Mouse (Mus musculus): ENCODE measurements around the gene Espn.
A peak's percentile ranks its signal among the peaks of the same experiment; 100 is the strongest.

Gene Espn

DNA sequence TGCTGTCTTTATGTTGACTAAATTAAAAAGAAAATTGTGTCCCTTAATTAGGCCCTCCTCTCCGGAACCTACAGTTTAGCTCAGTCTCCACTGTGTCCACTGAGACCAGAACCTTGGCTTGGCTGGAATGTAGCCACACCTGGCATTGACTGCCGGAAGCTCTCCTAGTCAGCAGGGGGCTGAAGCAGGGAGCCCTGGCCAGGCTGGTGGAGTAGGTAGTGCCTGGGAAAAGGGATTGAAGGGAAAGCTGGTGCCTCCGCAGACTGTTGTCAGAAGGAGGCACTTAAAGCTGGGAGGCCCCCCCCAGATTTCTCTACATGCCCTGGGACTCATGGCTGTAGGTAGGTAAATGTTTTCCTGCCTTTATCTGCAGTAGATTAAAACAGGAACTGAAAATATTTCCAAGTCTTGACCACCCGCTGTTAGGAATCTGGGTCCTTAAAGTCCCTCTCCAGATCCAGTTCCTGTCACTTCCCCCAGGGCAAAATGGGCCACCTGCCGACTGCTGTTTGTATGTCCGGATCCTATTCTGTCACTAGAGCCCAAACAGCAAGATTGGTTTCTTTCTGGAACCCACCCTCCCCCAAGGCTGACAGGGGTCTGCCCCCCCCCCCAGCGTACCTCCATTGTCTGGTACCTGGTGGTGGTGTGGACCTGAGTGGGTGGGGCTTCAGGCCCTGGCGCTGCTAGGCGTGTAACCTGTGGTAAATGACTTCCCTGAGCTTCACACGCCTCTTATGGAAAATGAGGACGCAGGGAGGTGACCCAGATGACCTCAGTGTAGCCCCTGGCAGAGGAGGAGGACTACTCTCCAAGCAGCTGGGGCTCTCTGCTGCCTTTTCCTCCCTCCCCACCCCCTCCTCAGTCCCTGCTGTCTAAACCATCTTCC lies 54.0 kb downstream of the Espn start:
- no peak for DNase-seq (ENCODE audit: low spot score in 2 of 2)

- DNase-seq (ENCODE audit: low spot score in 2 of 2), result no peak
Observed at GRCm38 (mm10) chr4:152096927-152097326, 55.2 kb downstream of the Espn start.

DNA sequence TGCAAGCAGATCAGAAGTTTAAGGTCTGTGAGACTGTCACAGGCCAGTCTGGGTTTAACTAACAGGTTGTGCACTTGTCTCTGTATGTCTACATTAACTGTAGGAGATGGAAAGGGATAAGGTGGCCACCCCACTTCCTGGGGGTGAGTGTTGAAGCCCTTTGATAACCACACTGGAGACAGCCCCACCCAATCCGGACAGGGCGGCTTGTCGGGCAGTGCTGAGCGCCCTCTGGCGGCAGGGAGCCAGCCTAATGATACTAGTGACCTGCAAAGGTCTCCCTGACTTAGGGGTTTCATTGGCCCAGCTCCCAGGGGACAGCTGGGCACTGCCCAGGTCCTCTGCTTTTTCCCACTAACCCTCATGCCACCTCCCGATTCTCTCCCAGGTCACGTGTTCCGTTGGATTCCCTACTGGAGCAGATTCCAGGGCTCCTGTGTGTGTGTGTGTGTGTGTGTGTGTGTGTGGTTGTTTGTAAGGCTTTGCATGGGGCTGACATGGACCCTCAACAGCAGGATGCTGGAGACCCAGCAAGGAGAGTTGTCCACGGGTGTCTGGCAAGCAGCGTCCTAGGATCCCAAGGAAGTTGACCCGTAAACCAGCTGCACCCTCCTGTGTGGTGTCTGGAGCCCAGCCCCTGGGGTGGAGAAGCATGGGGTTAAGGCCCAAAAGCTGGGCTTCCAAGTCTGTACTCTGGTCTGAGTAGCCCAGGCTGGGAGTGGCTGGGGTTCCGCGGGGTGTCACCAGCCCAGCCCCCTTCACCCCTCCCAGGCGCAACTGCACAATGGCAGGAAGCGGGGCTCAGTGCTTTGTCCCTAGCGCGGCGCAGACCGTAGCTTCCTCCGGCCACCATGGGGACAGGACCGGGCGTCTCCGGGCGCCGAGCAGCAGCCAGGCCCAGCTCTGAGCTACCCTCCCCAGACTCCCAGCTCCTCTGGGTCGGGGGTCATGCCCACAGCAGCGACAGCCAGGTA lies 55.9 kb downstream of the Espn start:
- DNase-seq (ENCODE audit: low spot score in 2 of 2), result no peak

GRCm38 (mm10) chr4:152094233-152094632 lies 57.9 kb downstream of the Espn start:
- DNase-seq (ENCODE audit: low spot score in 2 of 2), result no peak

- no peak for DNase-seq (ENCODE audit: low spot score in 2 of 2)
Observed at GRCm38 (mm10) chr4:152092751-152093293, 59.3 kb downstream of the Espn start.

DNA sequence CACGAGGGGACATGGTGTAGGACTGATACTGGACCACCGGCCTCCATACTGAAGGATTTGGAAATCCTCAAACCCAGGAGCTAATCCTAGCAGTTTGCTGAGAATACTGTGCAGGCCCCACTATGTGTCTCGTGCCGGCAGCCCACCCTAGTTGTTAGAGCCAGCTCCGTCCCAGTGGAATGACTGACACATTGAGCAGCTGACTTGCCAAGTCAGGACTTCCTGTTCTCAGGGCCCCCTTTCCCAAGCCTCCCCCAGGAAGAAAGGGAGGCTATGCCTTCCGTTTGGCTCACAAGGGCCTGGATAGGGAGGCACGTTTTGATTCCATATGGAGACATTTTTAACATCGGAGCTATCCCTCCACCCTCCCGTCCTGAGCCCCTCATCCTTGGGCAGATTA lies 62.0 kb downstream of the Espn start:
- DNase-seq (ENCODE audit: low spot score in 2 of 2), result no peak

- peak; percentile 69 to 84 for DNase-seq (ENCODE audit: low spot score in 2 of 2)
Observed at GRCm38 (mm10) chr4:152088556-152089120, 63.5 kb downstream of the Espn start.

GRCm38 (mm10) chr4:152088133-152088532 lies 64.0 kb downstream of the Espn start:
- no peak for DNase-seq (ENCODE audit: low spot score in 2 of 2)

GRCm38 (mm10) chr4:152087211-152088081 lies 64.7 kb downstream of the Espn start:
- no peak for DNase-seq (ENCODE audit: low spot score in 2 of 2)

- peak in 1 of 2 experiments; percentile 58 for DNase-seq (ENCODE audit: low spot score in 2 of 2)
Observed at GRCm38 (mm10) chr4:152086505-152087210, 65.5 kb downstream of the Espn start.

- no peak for DNase-seq (ENCODE audit: low spot score in 2 of 2)
Observed at GRCm38 (mm10) chr4:152084616-152085015, 67.6 kb downstream of the Espn start.

DNA sequence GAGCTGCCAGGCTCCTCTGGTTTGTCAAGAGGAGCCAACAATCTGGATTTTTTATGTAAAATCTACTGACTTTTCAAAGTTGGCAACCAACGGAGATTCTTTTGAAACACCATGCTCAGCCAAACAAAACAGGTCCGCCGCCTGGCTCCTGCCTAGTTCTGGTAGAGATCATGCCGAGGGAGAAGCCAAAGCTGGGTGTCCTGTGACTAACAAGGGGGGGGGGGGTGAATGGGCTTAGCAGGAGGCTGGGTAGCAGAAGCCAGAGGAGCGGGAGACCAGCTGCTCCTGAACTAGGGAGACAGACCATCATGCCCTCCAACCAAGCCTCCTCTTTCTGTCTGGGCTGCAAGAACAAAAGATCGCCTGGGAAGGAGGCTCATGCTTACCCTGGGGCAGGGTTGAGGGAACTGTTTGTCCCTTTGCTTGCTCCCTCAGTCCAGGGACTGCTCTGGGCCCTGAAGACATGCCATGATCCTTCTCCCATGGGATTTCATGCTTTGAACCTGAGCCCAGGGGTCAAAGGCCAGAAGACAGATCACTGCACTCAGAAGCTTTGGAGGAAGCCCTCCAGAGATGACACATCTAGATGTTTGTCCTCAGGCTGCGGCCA lies 68.5 kb downstream of the Espn start:
- DNase-seq (ENCODE audit: low spot score in 2 of 2), result no peak

GRCm38 (mm10) chr4:152079931-152080330 lies 72.2 kb downstream of the Espn start:
- DNase-seq (ENCODE audit: low spot score in 2 of 2), result no peak

GRCm38 (mm10) chr4:152079261-152079660 lies 72.9 kb downstream of the Espn start:
- no peak for DNase-seq (ENCODE audit: low spot score in 2 of 2)

DNA sequence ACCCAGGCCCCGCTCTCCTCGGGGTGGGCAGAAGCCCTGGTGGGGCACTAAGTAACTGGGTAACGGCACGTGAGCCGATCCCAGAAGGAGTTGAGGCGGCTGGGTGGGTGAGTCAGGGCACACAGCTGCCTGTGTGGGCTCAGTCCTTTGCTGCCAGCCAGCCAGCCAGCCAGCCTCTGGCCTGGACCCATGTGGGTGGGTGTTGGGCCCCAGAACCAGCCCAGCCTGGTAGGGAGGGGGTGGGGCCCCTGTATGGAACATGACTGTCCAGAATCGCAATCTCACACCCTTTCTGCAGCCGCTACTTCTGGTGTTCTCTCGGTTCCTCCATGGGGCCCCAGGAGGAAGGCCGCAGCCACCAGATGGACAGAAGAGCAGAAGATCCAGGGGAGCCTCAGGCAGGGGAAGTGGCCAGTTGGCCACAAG lies 74.1 kb downstream of the Espn start:
- no peak for DNase-seq (ENCODE audit: low spot score in 2 of 2)

- DNase-seq (ENCODE audit: low spot score in 2 of 2), result no peak
Observed at GRCm38 (mm10) chr4:152077191-152077590, 75.0 kb downstream of the Espn start.

- DNase-seq (ENCODE audit: low spot score in 2 of 2), result no peak
Observed at GRCm38 (mm10) chr4:152074548-152074947, 77.6 kb downstream of the Espn start.

DNA sequence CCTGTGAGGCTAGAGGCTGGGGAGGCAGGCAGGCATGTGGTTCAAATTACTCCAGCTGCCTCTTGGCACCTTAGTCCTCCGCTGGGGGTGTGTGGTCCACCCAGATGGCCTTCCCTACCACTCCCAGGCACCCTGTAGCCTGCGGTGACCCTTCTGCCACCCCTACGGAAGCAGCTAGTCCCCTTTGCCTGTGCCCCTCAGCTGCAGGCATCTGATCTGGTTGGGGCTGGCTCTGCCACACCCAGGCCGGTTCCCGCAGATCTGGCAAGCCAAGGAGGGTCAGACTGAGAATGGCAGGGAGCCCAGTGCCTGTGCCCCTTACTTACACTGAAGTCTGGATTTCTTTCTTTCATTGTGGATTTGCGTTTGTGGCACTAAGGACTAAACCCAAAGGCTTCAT lies 78.5 kb downstream of the Espn start:
- no peak for DNase-seq (ENCODE audit: low spot score in 2 of 2)

- DNase-seq (ENCODE audit: low spot score in 2 of 2), result no peak
Observed at GRCm38 (mm10) chr4:152072655-152073054, 79.5 kb downstream of the Espn start.

GRCm38 (mm10) chr4:152072121-152072601 lies 80.0 kb downstream of the Espn start, which contains the start of gene Plekhg5:
Gene Plekhg5, plus strand, starts transcription at chr4:152072498.
- no peak for DNase-seq (ENCODE audit: low spot score in 2 of 2)

Measured in frontal cortex, postnatal 10 days (tissue).